Mouse (Mus musculus) bone marrow macrophage, adult 2 months (primary cell): ENCODE measurements at regions not wholly inside any gene's neighbourhood (a gene's known extent, or its start where the extent isn't known, plus 50 kb on each side); places are given as distances from the start of the nearest gene placed in this dataset.

Source experiments
- CTCF ChIP-seq: IDR thresholded peaks from 2 replicates; pipeline ENCODE4 v1.5.1; 2012; ENCODE audit warnings: low read depth, mild to moderate bottlenecking, low read length, moderate library complexity
- POLR2A ChIP-seq: IDR thresholded peaks from 2 replicates; pipeline ENCODE4 v1.6.1; 2012; ENCODE audit warnings: mild to moderate bottlenecking, low read depth, low read length, borderline replicate concordance

- TF ChIP-seq CTCF: no peak
- TF ChIP-seq POLR2A: no peak
Observed at GRCm38 (mm10) chr7:68607170-68607569, 141.9 kb downstream of the Arrdc4 start.
